Mouse (Mus musculus): ENCODE measurements at regions not wholly inside any gene's neighbourhood (a gene's known extent, or its start where the extent isn't known, plus 50 kb on each side); places are given as distances from the start of the nearest gene placed in this dataset.

DNA sequence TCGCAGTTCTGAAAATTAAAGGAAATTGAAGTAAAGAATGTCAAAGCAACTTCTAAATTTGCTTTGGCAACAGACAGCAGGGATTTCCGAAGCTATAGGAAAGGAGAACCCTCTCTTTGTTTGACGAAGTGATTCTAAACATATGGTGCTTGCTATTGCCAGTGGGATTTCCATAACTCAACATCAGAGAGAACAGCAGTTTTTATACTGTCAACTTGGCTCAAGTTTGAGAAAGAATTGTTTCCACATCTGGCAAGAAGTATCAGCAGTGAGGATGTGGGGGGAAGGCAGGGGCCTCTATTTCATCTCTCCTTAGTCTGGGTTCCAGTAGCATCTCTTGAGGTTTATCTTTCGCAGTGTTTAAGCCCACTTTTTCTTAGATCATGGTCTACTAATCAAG lies 315.1 kb downstream of the Kif2b start:
- TF ChIP-seq EP300 (IDR thresholded peaks at IDR 0.05; ENCODE audit: low read depth), result no peak
- TF ChIP-seq CTCF (IDR thresholded peaks at IDR 0.05; ENCODE audit: low read depth), result no peak
